Mouse (Mus musculus): ENCODE results near the gene Cnksr3.

Gene Cnksr3

DNA sequence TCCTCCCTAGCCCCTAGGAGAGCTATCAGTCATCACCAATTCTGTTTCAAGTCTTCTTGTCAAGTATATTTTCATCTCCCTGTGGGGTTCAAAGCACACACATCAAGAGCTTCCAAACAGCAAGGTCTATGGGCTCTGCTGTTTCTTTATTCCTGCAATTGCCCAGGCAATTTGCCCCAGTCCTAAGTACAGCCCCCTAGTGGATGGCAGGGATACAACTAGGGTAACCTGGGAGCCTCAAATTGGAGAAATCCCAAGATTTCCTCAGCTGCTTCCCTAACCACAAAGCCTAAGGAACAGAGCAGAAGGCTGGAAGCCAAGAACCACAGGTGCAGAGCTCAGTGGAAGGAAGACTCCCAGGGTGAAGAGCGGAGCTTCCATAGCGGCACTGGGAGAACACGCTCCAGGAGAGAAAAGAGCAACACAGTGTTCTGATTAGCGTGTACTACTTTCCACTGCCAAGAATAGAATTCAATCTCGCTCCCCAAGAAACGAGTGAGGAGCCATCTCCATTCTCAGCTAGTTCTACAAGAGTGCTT lies 100.5 kb downstream of the Cnksr3 start:
- in situ Hi-C loops (cut with MboI; ENCODE audit: unreplicated experiment in 2 of 2): no loop called here

- in situ Hi-C loops (cut with MboI; ENCODE audit: unreplicated experiment in 2 of 2): no loop called here
These were observed 108.2 kb downstream of the Cnksr3 start for GRCm38 (mm10) chr10:7103872-7104271.

GRCm38 (mm10) chr10:7077971-7078370 lies 134.1 kb downstream of the Cnksr3 start:
- in situ Hi-C loops (cut with MboI; ENCODE audit: unreplicated experiment in 2 of 2): loop anchor here in 1 of 2 experiments (5.0 kb wide), 1 partner anchor 196 kb away; no protein-coding TSS in a partner anchor

DNA sequence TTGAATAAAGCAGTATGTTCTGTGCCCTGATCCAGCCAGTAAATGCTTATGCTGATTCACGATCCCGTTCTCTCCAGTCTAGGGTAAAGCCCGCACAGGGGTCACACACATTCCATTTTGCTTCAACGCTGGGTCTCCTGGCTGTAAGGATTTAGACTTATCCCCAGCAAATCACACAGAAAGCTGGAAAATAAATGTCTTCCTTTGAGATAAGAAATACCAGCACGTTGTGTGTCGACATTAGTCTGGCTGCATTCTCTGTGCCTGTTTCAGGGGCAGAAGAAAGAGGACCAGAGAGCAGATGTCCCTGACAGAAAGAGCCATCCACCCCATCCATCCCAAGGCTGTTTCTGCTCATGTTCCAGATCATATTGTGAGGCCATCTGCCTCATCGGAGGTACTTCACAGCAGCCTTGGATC lies 134.6 kb downstream of the Cnksr3 start:
- in situ Hi-C loops (cut with MboI; ENCODE audit: unreplicated experiment in 2 of 2): loop anchor here in 1 of 2 experiments (5.0 kb wide), 1 partner anchor 195 kb away; no protein-coding TSS in a partner anchor

DNA sequence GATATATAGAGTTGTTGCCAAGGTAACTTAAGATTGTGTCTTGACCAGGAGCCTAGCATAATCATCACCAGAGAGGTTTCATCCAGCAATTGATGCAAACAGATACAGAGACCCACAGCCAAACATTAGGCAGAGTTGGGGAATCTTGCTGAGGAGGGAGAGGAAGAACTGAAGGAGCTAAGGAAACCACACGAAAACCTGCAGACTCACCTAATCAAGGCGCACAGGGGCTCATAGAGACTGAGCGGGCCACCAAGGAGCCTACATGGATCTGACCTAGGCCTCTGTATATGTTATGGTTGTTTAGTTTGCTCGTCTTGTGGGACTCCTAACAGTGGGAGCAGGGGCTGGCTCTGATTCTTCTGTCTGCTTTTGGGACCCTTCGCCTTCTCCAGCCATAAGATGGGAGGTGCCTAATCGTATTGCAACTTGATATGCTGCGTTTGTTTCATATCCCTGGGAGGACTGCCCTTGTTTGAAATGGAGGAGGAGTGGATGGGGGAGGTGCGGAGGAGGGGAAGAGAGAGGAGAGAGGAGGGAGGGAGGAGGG lies 135.3 kb downstream of the Cnksr3 start:
- in situ Hi-C loops (cut with MboI; ENCODE audit: unreplicated experiment in 2 of 2): loop anchor here in 1 of 2 experiments (5.0 kb wide), 1 partner anchor 194 kb away; no protein-coding TSS in a partner anchor

GRCm38 (mm10) chr10:7076201-7076600 lies 135.8 kb downstream of the Cnksr3 start:
- in situ Hi-C loops (cut with MboI; ENCODE audit: unreplicated experiment in 2 of 2): loop anchor here in 1 of 2 experiments (5.0 kb wide), 1 partner anchor 194 kb away; no protein-coding TSS in a partner anchor

DNA sequence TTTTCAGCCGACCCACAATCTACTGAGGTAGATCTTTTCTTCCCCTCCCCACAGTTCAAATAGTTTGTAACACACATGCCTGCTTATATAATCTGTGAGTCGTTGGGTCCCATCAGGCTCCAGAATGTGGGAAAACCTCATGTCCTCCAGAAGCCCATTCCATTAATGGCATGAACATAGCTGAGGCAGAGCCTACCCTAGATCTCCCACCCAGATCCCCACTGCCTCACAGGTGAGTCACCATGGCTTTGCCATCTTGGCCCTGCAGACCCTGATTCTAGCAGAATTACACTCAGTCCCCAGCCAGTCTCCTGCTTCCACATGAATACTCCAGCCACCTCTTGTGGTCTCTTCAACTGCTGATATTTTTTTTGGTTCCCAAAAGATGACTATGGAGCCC lies 136.4 kb downstream of the Cnksr3 start:
- in situ Hi-C loops (cut with MboI; ENCODE audit: unreplicated experiment in 2 of 2): loop anchor here in 1 of 2 experiments (5.0 kb wide), 1 partner anchor 193 kb away; no protein-coding TSS in a partner anchor

GRCm38 (mm10) chr10:7074231-7074630 lies 137.8 kb downstream of the Cnksr3 start:
- in situ Hi-C loops (cut with MboI; ENCODE audit: unreplicated experiment in 2 of 2): loop anchor here (5.0 to 25.0 kb wide), 2 partner anchors 187 to 1037 kb away; no protein-coding TSS in a partner anchor

- in situ Hi-C loops (cut with MboI; ENCODE audit: unreplicated experiment in 2 of 2): loop anchor here (5.0 to 25.0 kb wide), 2 partner anchors 184 to 1034 kb away; no protein-coding TSS in a partner anchor
These were observed 141.1 kb downstream of the Cnksr3 start for GRCm38 (mm10) chr10:7070924-7071323.

DNA sequence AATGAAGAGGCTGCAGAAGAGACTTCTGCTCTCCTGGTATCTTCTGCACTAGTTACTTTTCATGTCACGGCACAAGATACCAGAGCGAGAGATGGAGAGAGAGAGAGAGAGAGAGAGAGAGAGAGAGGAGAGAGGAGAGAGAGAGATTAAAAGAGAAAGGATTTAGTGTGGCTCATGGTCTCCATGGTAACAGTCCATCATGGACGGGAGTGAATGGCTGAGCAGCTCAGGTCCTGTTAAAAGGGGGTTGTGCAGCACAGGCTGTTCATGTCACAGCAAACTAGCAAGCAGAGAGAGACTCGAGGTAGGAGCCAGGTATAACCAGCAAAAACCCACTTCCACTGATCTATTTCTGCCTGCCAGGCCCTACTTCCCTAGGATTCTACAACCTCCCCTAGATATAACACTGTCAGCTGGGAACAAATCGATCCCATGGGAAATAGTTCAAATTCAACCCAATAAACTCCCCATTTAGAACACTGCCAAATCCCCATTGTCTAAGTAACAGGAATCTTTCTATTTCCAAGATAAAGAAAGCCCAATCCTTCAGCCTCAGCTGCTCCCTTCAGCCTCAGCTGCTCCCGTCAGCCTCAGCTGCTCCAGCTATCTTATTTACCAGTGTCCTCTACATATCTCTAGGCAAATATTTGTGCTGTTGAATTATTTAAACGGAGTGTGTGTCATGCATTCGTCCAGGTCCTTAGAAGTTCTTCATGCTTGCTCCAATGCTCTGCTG lies 141.8 kb downstream of the Cnksr3 start:
- in situ Hi-C loops (cut with MboI; ENCODE audit: unreplicated experiment in 2 of 2): loop anchor here (5.0 to 25.0 kb wide), 2 partner anchors 183 to 1033 kb away; no protein-coding TSS in a partner anchor

GRCm38 (mm10) chr10:7069090-7069489 lies 142.9 kb downstream of the Cnksr3 start:
- in situ Hi-C loops (cut with MboI; ENCODE audit: unreplicated experiment in 2 of 2): loop anchor here in 1 of 2 experiments (25.0 kb wide), 1 partner anchor 1032 kb away; no protein-coding TSS in a partner anchor
